Mouse (Mus musculus) macrophage (primary cell): ENCODE measurements around the gene Rbm33. TPM values are rescaled to one million over a fixed set of nuclear protein-coding genes. Genes with fewer than 3 reads are reported as not detected.

Experiments used
- H3K27ac ChIP-seq: fragments of 350-480 bp; formaldehyde crosslinking; 2 replicates; pipeline ENCODE4 v1.9.0; 2021
- H3K36me3 ChIP-seq: fragments of 350-480 bp; formaldehyde crosslinking; 2 replicates; pipeline ENCODE4 v1.9.0; 2021; ENCODE audit errors: inconsistent target
- H3K4me3 ChIP-seq: fragments of 350-480 bp; formaldehyde crosslinking; 2 replicates; pipeline ENCODE4 v1.9.0; 2021; ENCODE audit errors: inconsistent target
- H3K79me2 ChIP-seq: fragments of 350-480 bp; formaldehyde crosslinking; 2 replicates; pipeline ENCODE4 v1.9.0; 2021; ENCODE audit errors: inconsistent target
- WGBS: methylation state at CpG from one replicate; pipeline ENCODE4 v1.1.7; 2026; ENCODE audit warnings: inconsistent platforms; ENCODE audit not compliant: missing documents; 5-methylcytosine and 5-hydroxymethylcytosine counted together
- polyA plus RNA-seq: library from polyadenylated mRNA; stranded (reverse); fragments of 250-400 nt; gene quantifications from 3 replicates; pipeline ENCODE4 v1.2.4, GENCODE M21; 2018; ENCODE audit warnings: inconsistent platforms

The Rbm33 gene
- polyA plus RNA-seq, 1 experiment from 2014 or later, result 19.9 TPM

DNA sequence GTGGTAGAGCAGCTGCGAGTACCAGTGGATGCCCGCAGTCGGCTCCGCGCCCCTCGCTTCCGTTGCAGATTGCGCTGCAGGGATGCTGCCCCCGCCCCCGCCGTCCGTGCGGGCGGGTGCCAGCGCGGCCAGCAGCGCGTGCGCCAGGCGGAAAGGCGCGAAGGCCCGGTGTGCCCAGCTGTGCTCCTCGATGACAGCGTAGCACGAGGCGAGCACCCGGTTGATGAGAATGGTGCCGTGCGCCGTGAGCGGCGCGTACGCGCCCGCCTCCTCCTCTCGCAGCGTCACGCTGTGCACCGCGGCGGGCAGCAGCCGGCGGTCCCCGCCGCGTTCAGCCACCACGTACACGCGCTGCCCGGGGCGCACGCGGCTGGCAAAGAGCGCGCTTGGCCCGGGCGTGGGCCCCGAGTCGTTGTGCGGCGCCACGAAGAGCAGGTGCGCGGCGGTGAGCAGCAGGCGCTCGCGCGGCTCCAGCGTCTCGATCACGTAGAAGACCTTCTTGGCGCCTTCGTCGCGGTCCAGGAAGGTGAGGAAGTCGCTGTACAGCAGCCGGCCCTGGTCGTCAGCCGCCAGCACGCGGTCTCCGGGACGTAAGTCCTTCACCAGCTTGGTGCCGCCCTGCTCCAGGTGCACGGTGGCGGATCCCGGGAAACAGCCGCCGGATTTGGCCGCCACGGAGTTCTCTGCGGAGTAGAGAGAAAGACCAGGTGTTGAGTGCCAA, 141.2 kb downstream of the Rbm33 start:
- Histone ChIP-seq H3K27ac (no peak overlapping the region), H3K79me2 (no peaks in the 10 kb centered on the region), H3K36me3 (no peaks in the 10 kb centered on the region), H3K4me3 (no peak overlapping the region)
- WGBS, result 7% methylated on average over 84 of the region's 95 CpGs

DNA sequence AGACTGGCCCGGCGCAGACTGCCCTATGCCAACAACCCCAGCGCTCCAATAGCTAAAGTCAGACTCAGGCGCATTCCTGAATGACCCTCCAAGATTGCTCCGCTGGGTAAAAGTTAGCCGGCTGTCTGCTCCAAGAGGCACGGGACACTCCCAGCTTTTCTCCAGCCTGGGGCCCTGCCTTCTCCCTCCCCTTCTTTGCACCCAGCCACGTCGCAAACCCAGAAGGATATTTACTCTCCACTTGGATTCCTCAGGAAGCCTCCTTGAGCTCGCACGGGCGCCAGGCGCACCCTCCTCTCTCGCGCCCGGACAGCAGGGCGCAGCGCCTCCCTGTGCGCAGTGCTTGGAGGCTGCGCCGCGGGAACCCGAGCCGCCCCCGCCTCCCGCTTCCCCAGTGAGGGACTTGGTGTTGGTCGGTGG, 141.9 kb downstream of the Rbm33 start:
- Histone ChIP-seq H3K36me3 (no peaks in the 10 kb centered on the region), H3K4me3 (no peak overlapping the region), H3K79me2 (no peaks in the 10 kb centered on the region), H3K27ac (no peak overlapping the region)
- WGBS, result 7% methylated on average over 27 of the region's 27 CpGs

DNA sequence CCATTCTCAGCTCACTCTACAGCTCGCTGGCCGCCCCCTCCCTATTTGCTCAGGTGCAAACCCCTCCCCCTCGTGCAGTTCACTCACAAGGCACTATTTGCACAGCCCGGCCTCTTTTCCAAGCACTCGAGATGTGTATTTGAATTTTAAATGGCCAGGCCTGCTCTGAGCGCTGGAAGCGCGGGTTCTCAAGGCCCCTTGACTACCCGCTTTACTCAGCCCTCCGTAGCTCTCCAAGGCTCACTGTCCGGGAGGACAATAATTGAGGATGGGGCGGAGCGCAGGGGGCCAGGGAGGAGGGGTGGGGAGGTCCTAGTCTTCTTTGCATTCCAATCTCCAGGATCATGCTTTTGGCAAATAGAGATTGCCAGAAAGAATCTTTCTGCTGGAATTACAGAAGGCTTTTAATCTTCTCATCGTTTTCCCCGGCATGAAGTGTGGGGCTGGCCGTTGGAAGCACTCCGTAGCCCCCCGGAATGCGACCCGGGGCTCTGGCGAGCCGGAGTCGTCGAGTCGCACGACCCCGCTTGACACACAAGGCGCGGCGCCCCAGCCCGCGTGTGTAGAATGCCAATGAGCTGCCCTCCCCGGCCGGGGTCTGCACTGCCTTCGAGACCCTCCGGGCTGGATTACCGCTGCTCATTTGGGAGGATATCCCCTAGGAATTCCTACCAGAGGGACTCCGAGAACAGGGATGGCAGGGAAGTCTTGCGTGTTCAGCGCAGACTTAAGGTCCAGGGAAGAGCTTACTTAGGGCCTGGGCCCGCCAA, 142.7 kb downstream of the Rbm33 start:
- H3K27ac ChIP-seq, result no peak overlapping the region
- WGBS, result 8% methylated on average over 38 of the region's 41 CpGs
- H3K79me2 ChIP-seq, result no peaks in the 10 kb centered on the region
- H3K36me3 ChIP-seq, result no peaks in the 10 kb centered on the region
- no peak overlapping the region for H3K4me3 ChIP-seq

DNA sequence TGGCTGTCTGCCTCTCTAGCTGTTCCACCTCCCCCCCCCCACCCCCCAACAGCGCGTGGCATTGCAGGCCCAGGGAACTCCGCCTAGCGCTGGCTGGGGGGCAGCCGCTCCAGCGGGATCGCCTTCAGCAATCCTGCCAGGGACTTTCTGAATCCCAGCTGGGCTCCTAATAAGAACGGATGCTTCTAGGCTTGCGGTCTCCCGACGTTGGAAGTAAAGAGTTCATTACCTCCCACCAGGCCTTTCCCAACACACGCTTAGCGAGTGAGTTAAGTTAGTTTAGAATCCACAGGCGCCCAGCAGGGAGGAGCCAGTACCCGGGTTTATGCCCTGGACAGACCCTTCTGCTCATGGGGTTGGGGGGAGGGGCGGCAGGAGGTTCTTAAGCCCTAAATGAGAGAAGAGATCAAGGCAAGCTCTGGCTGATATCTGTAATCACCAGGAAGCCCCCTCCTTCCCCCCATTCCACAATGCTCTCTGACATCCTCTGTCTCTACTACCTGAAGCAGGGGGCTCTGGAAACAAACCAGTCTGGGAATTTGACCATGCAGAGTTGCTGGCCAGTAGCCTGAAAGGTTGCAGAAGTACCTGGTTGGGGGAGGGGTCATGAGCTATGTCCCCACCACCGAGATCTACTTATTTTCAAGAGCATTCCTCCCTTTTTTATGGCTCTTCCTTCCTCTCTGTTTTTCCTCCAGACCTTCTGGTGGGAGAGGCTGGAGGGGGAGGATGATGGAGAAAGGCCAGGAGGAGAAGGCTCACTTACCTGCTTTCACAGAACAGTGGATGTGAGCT, 143.8 kb downstream of the Rbm33 start:
- WGBS, result 7% methylated on average over 14 of the region's 17 CpGs
- H3K79me2 ChIP-seq, result no peaks in the 10 kb centered on the region

DNA sequence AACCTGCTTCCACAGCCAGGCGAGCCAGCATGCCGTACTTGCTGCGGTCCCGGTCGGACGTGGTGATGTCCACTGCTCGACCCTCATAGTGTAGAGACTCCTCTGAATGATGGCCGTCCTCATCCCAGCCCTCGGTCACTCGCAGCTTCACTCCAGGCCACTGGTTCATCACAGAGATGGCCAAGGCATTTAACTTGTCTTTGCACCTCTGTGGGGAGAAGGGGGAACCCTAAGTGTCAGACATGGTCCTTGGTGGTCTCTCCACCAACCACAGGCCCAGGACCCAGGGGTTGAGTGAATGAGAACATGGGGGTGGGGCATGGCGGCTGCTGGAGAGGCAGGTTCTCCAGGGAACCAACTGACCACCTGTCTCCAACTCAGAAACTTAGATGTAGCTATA, 144.5 kb downstream of the Rbm33 start:
- Histone ChIP-seq H3K27ac (no peak overlapping the region), H3K79me2 (no peaks in the 10 kb centered on the region), H3K36me3 (no peaks in the 10 kb centered on the region), H3K4me3 (no peak overlapping the region)
- WGBS, result 28% methylated on average over 11 of the region's 11 CpGs

More for the DNA sequence above, 143.8 kb downstream of the Rbm33 start:
- H3K4me3 ChIP-seq, result no peak overlapping the region
- H3K27ac ChIP-seq, result no peak overlapping the region
- H3K36me3 ChIP-seq, result no peaks in the 10 kb centered on the region

DNA sequence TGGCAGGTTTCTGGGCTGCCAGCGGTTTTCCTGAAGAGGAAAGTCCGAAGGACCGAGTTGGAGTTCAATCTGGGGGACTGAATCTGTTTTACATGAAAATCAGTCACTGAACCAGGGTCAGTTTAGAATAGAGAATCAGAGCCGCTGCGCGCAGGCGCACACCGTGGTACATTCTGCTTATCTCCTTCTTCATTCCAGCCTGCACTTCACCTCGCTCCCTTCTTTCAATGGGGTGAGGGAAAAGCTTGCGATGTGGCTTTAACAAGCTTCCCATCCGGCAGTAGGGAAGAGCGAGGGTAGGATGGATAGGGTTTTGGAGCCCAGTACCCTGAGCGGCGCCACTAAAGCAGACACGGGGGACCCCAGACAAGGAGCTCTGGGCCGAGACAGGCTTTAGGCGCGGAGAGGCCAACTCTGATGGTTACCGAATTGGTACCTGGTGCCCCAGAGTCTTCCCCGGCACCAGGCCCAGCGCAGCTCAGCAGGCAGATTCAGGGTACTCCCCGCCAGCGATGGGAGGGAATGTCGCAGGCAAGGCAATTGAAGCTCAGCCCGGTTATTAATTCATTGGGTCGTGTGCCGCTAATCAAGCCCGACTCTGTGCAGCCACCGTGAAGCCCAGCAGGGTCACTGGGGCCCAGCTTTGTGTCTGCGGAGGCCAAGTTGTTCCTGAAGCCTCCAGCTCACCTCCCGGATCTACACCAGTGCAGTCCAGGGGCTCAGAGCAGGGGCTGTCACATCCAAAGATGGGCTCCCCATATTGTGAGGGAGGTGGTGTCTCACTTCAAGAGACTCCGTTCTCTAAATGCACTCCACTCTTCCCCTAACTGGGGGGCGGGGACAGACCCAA, 146.0 kb downstream of the Rbm33 start:
- H3K79me2 ChIP-seq, result no peaks in the 10 kb centered on the region
- H3K36me3 ChIP-seq, result no peaks in the 10 kb centered on the region
- no peak overlapping the region for H3K4me3 ChIP-seq
- 6% methylated on average over 33 of the region's 33 CpGs for WGBS
- H3K27ac ChIP-seq, result no peak overlapping the region

DNA sequence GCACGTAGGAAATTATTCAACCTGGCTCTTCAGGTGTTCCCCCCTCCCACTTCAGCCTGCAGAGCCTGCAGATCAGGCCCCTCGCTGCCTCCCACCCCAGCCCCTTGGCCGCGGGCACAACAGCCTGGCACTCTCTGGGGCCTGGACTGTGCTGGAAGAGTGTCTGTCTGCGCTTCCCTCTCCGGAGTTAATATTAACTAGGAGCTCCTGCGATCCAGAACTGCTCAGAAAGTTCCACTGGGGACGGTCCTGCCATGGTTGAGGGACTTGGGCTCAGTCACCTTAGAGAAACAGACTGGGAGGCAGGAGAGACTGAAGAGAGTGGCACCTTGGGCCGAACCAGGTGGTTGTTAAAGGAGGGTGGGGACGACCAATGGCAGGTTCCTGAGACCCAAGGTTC, 146.7 kb downstream of the Rbm33 start:
- H3K27ac ChIP-seq, result no peak overlapping the region
- 7% methylated on average over 10 of the region's 10 CpGs for WGBS
- no peaks in the 10 kb centered on the region for H3K36me3 ChIP-seq
- no peaks in the 10 kb centered on the region for H3K79me2 ChIP-seq
- H3K4me3 ChIP-seq, result no peak overlapping the region

DNA sequence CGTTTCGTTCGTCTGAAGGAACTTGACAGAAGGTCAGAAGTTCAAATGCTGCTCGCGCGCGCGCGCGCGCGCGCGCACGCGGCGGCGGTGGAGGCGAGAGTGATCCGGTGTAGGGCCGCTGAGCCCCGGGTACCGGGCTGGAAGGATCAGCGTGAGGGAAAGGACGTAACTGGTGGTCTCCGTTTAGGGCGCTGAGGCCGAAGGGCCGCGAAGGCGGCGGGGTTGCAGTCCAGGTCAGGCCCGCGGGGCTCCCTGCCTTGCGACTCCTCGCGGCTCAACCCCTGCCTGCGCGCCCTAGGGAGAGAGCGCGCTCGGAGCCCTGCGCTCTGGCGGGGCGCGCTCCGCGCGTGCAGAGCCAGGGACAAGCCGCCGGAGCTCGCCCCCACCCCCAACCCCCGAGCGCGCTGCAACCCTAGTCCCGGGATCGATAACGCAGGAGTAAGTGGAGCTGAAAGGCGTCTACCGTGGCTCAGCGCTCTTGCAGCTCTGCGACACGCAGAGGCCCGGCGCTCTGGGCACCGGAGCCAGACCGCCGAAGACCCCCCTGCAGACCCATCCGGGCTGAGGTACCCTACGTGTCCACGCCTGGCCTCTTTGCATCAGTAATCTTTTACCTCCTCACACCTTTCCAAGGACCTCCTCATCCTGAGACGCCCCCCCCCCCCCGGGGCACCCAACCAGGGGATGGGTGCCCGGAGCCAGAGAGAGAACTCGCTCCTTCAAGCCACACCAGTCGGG, 147.6 kb downstream of the Rbm33 start:
- Histone ChIP-seq H3K36me3 (no peaks in the 10 kb centered on the region), H3K27ac (no peak overlapping the region), H3K4me3 (no peak overlapping the region), H3K79me2 (no peaks in the 10 kb centered on the region)
- 6% methylated on average over 68 of the region's 76 CpGs for WGBS

DNA sequence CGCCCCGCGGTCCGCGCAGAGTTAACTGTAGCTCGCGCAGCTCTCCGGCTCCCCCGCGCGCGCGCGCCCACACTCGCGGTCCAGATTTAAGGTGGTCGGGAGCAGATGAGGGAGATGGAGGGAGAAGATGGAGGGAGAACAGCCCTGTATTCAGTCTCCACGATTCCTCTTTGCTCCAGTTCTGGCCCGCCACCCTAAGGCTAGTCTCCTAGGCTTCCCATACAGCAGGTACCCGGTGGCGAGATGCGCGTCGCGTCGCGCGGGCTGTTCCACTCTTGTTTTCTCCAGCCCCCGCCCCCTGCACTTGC, 148.1 kb downstream of the Rbm33 start:
- Histone ChIP-seq H3K27ac (no peak overlapping the region), H3K79me2 (no peaks in the 10 kb centered on the region), H3K36me3 (no peaks in the 10 kb centered on the region), H3K4me3 (no peak overlapping the region)
- 7% methylated on average over 29 of the region's 29 CpGs for WGBS

DNA sequence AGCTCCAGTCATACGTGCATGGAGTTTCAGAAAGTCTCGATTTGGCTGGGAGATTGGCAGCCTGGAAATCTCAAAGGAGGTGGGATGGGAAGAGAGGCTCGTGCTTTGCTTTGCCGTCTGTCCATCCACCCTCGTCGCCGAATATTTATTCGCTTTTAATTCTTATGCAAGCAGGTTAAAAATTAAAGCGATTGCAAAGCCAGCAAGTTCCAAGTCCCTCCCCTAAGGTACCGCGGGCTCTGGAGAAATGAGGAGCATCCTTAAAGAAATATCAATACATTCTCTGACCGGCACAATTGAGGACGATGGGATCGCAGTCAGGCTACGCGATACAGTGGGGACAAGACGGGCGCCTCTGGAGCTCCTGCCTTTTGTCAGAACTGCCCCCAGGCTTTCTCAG, 148.6 kb downstream of the Rbm33 start:
- H3K36me3 ChIP-seq, result no peaks in the 10 kb centered on the region
- H3K4me3 ChIP-seq, result no peak overlapping the region
- no peaks in the 10 kb centered on the region for H3K79me2 ChIP-seq
- no peak overlapping the region for H3K27ac ChIP-seq
- WGBS, result 8% methylated on average over 18 of the region's 18 CpGs

DNA sequence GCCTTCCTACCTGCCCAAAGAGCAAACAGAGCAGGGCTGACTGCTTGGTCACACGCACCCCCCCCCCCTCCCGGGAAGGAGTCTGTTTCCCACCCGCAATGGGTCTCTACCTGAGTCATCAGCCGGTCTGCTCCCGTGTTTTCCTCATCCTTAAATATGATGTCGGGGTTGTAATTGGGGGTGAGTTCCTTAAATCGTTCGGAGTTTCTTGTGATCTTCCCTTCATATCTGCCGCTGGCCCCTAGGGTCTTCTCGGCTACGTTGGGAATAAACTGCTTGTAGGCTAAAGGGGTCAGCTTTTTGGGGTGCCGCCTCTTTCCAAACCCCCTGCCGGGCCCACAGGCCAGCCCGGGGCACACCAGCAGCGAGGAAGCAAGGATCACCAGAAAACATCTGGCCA, 149.4 kb downstream of the Rbm33 start:
- Histone ChIP-seq H3K27ac (no peak overlapping the region), H3K79me2 (no peaks in the 10 kb centered on the region), H3K4me3 (no peak overlapping the region), H3K36me3 (no peaks in the 10 kb centered on the region)
- under 1% methylated on average over 15 of the region's 15 CpGs for WGBS

DNA sequence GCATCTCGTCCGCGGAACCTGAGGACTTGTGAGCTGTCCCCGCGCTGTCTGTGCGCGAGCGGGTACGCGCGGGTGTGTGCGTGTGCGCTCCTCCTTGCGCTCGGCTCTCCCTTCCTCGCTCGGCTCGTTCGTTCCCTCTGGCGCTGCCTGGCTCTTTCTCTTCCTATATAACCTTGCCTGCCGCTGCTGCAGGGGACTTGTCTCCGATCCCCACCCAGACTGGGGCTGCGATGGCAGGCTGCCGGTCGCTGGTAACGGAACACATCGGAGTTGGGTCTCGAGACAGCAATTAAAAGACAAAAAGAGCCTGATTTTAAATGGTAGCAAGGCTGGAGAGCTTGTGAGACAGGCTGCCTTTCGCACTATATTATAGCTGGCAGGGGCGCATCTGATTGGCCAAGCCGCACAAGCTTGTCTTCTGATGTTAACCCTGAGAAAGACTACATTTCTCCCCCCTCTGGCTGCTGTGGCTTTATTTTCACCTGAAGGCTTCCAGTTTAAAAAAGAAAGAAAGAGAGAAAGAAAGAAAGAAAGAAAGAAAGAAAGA, 149.9 kb downstream of the Rbm33 start, which contains the start of gene Shh:
Shh (minus strand) TSS at position 497 of the 547 bp plus-strand sequence.
- WGBS, result 8% methylated on average over 19 of the region's 31 CpGs
- no peak within 1 kb of the TSS for H3K27ac ChIP-seq
- H3K36me3 ChIP-seq, result no peaks in the 10 kb centered on the region
- no peak within 1 kb of the TSS for H3K4me3 ChIP-seq
- H3K79me2 ChIP-seq, result no peaks in the 10 kb centered on the region
